Mouse (Mus musculus) heart, postnatal 14 days (tissue): Measurements from ENCODE around the gene Trpv4. TPM values are rescaled to one million over a fixed set of nuclear protein-coding genes. Genes with fewer than 3 reads are reported as not detected.

Experiments
- DNase-seq, 2 experiments: peaks; one replicate each; pipeline ENCODE4 v3.0.0; 2021 to 2022
- intact Hi-C: fragments of 180-260 bp; cut with DNase I; formaldehyde crosslinking; loops from one replicate; pipeline ENCODE4 v1.15.1; 2025
- total RNA-seq, 2 experiments: library from RNA; stranded (reverse); gene quantifications; 2 replicates each; pipeline ENCODE4 v1.2.3; 2021

Trpv4 gene
- total RNA-seq, 2 experiments from 2014 or later: 5.8 to 5.9 TPM

DNA sequence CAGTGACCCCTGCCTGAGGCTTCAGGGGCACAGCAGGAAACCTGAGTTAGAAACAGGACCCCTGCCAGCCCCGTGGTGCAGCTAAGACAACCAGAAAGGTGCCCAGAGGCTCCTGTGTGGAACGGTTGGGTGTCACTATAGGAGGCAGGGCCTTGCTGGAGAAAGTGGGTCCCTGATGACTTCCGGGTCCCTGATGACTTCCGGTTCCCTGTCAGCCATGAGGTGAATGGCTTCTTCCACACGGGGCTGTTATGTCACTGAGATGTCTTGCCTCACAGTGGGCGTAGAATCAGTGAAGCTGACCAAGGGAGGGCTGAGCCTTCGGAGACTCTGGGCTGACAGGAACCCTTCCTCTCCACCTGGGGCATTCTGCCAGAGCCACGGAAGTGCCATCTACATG is 16.4 kb upstream of the Trpv4 start:
- no peak for DNase-seq
- intact Hi-C loops: no loop called here

DNA sequence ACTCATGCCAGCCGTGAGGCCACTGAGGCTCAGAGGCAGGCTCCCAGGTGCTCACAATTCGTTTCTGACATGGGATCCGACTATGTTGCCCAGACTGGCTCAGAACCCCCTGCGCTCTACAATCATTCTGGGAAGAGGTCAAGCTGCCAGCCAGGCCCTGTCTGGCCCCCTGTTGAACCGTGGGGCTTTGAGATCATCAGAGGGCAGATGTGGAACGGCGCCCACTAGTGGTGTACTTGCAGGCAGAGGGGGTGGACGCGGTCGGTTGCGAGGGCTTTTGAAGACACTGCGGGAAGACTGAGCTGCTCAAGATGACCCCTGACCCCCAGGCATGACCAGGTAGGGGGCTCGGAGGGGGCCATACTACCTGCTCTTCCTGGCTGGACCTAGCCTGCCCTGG is 14.9 kb upstream of the Trpv4 start:
- no peak for DNase-seq
- intact Hi-C loops: no loop called here

- intact Hi-C loops: loop anchor here (2.0 kb wide), 1 partner anchor 22 kb away; the partner anchor contains the start of gene Gltp
- DNase-seq: no peak
Measured at GRCm38 (mm10) chr5:114669014-114669413, 10.8 kb upstream of the Trpv4 start.

DNA sequence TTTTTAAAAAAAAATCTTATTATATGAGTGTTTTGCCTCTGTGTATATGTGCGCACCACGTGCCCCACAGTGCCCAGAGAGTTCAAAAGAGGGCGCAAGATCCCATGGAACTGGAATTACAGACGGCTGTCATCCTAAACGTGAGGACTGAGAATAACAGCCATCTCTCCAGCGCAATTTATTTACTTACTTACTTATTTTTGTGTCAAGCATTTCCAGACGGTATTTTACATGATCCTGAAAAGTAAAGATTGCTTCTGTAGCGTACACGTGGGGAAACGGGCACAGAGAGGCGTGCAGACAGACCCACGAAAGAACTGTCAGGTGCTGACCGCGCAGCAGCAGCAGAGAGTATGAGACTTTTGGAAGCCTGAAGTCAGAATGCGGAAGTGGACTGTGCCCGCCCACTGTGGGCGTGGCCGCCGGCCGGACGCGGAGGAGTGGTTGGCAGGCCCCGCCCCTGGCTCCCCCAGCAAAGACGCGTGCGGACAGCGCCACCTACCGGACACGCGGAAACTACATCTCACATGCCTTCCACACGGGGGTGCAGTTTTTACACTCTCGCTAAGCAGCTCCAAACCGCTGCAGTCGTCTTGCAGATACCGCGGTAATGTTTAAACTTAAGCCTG is 9.1 kb upstream of the Trpv4 start:
- peak; percentile 99 to 100 for DNase-seq
- intact Hi-C loops: loop anchor here (1.0 kb wide), 1 partner anchor 28 kb away; no protein-coding TSS in a partner anchor

GRCm38 (mm10) chr5:114666659-114667058 is 8.4 kb upstream of the Trpv4 start:
- intact Hi-C loops: loop anchor here (1.0 kb wide), 1 partner anchor 27 kb away; no protein-coding TSS in a partner anchor
- DNase-seq: no peak

- intact Hi-C loops: no loop called here
- DNase-seq: no peak
Measured at GRCm38 (mm10) chr5:114664750-114665149, 6.5 kb upstream of the Trpv4 start.

- intact Hi-C loops: no loop called here
- DNase-seq: no peak
Measured at GRCm38 (mm10) chr5:114664139-114664538, 5.9 kb upstream of the Trpv4 start.

GRCm38 (mm10) chr5:114661029-114661428 is 2.8 kb upstream of the Trpv4 start:
- no peak for DNase-seq
- intact Hi-C loops: no loop called here

GRCm38 (mm10) chr5:114657426-114657825 is 795 bp downstream of the Trpv4 start:
- DNase-seq: no peak
- intact Hi-C loops: no loop called here

- DNase-seq: no peak
- intact Hi-C loops: no loop called here
Measured at GRCm38 (mm10) chr5:114656305-114656704, 1.9 kb downstream of the Trpv4 start.

- DNase-seq: no peak
- intact Hi-C loops: no loop called here
Measured at GRCm38 (mm10) chr5:114655721-114656120, 2.5 kb downstream of the Trpv4 start.

DNA sequence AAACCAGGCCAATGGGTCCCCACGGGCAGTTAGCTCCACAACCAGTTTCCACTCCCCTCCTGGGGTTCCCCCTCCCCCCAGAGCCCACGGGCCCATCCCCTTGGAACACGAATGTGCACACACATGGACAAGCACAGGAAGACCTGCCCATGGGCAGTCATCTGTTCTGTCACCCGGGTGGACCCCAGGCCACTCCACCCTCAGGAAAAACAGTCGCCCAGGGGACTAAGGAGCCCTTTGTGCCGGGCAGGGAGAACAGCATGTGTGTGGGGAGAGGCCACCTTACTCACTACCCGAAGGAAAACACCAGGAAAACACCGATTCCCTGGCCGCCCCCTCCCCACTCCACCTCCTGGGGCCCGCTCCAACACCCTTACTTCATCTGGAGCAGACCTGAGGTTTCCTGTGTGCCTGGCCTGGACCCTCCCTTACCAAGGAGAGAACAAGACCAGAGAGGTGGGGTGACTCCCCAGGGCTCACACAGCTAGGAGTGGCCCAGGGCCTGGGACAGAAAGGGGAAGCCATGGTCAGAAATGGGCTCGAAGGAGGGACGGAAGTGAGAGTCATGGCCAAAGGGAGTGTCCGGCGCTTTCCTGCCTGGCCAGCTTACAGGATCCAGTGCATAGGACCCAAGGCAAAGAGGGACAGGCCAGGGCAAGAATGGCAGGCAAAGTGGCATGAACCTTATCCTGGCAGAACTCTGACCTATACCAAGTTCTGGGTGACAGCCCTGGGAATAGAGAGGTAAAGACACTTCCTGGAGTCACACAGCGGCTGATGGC is 4.4 kb downstream of the Trpv4 start:
- peak; percentile 48 to 52 for DNase-seq
- intact Hi-C loops: no loop called here

DNA sequence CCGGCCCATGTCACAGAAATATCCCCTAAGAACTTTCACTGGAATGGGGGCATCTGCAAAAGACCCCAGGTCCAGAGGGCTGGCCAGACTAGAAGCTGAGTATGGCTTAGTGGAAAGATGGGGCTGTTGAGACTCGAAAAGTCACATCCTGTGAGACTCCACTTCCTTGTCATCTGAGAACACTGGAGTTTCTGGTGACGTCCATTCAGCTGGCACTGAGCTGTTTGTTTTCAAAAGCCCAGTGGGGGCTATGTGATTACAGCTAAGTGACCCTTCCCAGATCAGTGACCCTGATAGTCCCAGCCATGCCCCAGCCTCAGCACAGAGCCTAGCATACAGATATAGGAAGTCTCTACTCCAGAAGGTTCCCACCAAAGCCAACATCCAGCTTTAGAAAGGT is 6.8 kb downstream of the Trpv4 start:
- intact Hi-C loops: no loop called here
- no peak for DNase-seq

DNA sequence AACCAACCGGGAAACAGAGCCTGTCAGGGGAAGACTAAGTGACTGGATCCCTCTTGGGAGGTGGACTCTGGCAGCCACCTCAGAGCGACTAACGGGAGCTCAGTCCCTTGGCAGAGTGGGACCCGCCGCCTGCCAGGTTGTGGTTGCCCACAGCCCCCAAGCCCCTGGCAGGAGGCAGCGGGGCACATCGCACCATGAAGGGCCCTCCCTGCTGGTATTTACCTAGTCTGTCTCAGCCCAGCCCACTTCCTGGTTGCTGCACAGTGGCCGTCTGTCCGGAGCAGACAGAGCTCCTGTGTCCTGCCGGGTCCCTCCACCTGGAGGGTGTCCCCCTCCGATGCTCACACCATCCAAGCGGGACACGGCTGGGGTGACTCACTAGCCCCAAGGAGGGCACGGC is 7.2 kb downstream of the Trpv4 start:
- intact Hi-C loops: no loop called here

GRCm38 (mm10) chr5:114648728-114649311 is 9.4 kb downstream of the Trpv4 start:
- no peak for DNase-seq
- intact Hi-C loops: no loop called here

More for the DNA sequence above, 7.2 kb downstream of the Trpv4 start:
- no peak for DNase-seq

DNA sequence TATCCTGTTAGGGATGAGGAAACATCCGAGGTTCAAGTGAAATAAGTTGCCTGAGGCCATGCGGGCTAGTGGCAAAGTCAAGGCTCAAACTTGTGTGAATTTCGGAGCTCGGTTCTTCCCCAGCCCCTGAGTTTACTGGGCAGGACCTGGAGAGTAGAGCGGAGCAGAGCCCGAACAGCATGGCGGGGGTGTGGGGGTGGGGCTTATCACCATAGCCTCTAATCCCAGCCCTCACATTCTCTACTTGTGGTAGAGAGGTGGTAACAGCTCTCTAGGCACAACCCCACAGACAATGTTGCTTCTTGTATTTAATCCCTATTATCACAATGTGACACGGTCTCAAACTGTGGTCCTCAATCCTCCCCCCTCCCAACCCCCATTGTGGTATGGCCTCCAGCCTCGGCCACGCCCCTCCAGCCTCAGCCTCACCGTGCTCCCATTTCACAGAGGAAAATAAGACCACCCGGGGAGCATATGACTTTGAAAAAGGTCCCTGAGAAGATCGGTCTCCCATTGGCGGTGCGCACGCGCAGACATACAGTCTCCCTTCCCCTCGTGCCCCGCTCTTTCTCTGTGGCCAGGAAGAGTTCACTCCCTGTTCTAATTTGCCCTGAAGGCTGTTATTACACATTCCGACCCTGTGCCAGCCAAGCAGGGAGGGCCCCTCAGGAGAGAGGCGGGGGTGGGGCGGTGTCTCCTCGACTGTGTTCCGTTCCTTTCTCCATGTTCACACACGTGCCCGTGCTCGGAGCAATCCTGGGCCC is 10.8 kb downstream of the Trpv4 start:
- intact Hi-C loops: no loop called here
- peak in 1 of 2 experiments; percentile 41 for DNase-seq

DNA sequence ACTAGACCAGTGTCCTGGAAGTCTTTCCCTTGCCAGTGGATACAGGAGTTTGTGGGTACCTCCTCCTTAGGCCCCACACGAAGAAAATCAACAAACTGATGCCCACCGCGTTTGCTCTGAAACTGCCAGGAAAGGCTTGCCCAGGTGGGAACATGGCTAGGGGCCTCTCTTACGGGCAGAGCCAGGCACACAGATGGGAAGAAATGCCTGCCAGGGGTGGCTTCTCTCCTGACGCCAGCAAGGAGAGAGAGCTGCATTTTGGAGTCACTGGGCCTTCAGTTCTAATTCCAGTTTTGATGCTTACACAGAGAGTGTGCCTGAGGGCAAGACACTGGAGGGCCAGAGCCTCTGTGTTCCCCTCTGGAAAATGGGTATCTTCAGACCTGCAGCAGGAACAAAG is 12.3 kb downstream of the Trpv4 start:
- DNase-seq: no peak

DNA sequence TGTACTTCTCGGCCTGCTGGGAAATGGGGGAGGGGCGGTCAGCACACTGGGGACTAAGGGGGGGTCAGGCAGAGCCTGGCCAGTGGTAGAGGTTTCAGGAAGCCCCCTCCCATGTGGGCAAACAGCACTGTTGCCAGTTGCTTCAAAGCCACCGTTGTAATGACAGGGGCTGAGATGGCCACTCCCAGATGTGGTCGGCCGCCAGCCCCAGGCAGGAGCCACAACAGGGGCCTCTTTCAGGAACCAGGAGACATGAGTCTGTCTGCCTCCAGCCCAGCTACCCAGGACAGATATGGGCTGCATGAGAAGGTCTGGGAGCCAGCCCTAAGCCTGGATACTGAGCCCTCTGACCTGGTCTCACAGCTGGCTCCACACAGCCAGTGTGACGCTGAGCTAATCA is 13.3 kb downstream of the Trpv4 start:
- DNase-seq: no peak
- intact Hi-C loops: no loop called here

More for the DNA sequence above, 12.3 kb downstream of the Trpv4 start:
- intact Hi-C loops: no loop called here

DNA sequence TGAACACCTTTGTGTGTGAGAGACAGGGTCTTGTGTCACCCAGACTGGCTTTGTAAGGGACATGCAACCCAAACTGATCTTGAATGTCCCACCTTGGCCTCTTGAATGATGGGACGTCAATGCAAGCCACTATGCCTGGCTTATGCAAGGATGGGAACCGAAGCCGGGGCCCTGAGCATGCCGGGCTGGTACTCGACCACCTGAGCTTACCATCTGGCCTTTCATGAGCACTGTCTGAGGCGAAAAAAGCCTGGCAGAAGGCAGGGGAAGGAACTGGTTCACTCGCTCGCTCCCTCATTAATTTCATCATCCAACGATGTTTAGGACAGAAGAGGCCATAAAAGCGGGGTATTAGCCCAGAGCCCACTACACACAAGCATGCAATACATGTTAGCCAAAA is 17.4 kb downstream of the Trpv4 start:
- intact Hi-C loops: no loop called here
- DNase-seq: no peak

GRCm38 (mm10) chr5:114639645-114639957 is 18.6 kb downstream of the Trpv4 start:
- no peak for DNase-seq
- intact Hi-C loops: loop anchor here (1.0 kb wide), 2 partner anchors 28 to 49 kb away; no protein-coding TSS in a partner anchor
